Mouse (Mus musculus) gastrocnemius, postnatal 25 days (tissue): ENCODE data around the gene Pdzd7. TPM values are rescaled to one million over a fixed set of nuclear protein-coding genes. Genes with fewer than 3 reads are reported as not detected.

Experiments
- DNase-seq: peaks from one replicate; pipeline ENCODE4 v3.0.0; 2022
- total RNA-seq, 2 experiments: library from RNA; stranded (reverse); gene quantifications; 1 replicate in 1 of 2; 2 replicates in 1 of 2; pipeline ENCODE4 v1.2.3; 2021

Pdzd7 gene
- total RNA-seq, 2 experiments from 2014 or later: 5.4 to 5.9 TPM

DNA sequence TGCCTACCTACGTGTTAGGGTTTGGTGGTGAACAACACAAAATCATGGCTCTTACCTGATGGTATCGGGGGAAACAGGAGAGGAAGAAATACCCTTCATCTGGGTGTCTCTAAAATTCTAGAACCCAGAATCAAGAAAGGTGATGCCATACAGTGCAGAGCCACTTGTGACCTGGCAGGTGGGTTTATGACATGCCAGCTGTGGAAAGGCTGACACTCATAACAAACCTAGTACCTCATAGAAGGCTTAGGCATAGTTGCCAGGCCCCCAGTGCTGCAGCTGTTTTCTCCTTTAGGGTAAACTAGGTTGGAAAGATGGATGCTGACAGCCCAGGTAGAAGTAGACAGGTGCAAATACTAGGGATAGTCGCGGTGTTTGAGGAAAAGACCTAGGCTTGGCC lies 61.1 kb downstream of the Pdzd7 start:
- no peak for DNase-seq

GRCm38 (mm10) chr19:44983366-44983765 lies 62.2 kb downstream of the Pdzd7 start:
- DNase-seq: no peak

DNA sequence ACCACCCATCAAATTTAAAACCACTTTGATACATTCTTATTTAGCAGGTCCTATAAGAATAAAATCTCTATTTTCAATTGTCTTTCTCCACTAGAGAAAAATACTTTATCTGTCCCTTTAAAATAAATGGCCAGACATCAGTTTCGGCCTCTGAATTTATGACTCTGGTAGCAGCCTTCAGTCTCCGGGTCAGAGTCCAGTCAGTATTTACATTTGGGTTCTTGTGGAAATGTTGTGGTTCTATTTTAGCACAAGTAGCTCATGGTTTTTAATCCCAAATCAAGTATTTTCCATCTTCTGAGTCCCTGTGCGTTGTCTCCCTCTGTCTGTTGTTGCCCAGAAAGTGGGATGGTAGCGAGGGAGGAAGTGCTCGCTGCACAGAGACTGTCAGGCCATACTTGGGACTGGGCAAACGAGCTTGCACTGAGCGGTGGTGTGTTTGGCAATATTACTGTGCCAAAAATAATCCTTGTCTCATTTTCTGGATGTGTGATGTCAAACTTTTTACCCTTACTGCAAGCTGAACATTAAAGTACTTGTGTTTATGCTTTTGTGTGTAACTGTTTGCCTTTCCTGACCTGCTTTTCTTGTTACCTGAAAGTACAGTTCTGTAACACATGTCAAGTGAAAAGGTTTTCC lies 62.9 kb downstream of the Pdzd7 start:
- DNase-seq: no peak

- no peak for DNase-seq
Observed at GRCm38 (mm10) chr19:44980787-44981186, 64.7 kb downstream of the Pdzd7 start.

GRCm38 (mm10) chr19:44977148-44977547 lies 68.4 kb downstream of the Pdzd7 start:
- no peak for DNase-seq

Other genes with a start within 250 kb of the Pdzd7 start
- 10 to 100 TPM; 11.1 to 11.7 TPM for gene Slf2, start 114.6 kb downstream of the Pdzd7 start, total RNA-seq
- under 1 TPM; 0.19 to 0.33 TPM for gene Sema4g, start 56.6 kb downstream of the Pdzd7 start, total RNA-seq
- 10 to 100 TPM; 16.2 to 16.6 TPM for gene Twnk, start 40.1 kb downstream of the Pdzd7 start, total RNA-seq
- 10 to 100 TPM; 32.8 to 36.4 TPM for gene Mrpl43, start 39.3 kb downstream of the Pdzd7 start, total RNA-seq
- gene Lzts2, start 31.3 kb downstream of the Pdzd7 start, total RNA-seq: 10 to 100 TPM; 19.2 to 22.9 TPM
- gene Sfxn3, start 1.8 kb upstream of the Pdzd7 start, total RNA-seq: 10 to 100 TPM; 20.7 to 22.5 TPM
- 1 to 10 TPM; 5.4 to 6.3 TPM for gene Kazald1, start 29.5 kb upstream of the Pdzd7 start, total RNA-seq
- gene Tlx1, start 105.0 kb upstream of the Pdzd7 start, total RNA-seq: not detected
- 10 to 100 TPM; 34.0 to 41.1 TPM for gene Lbx1, start 190.1 kb upstream of the Pdzd7 start, total RNA-seq